Mouse (Mus musculus) Patski (cell line): ENCODE measurements at regions not wholly inside any gene's neighbourhood (a gene's known extent, or its start where the extent isn't known, plus 50 kb on each side); places are given as distances from the start of the nearest gene placed in this dataset.

ENCODE experiments used
- ATAC-seq: fragments of 100-300 bp; one replicate; pipeline ENCODE4 v1.8.0; 2021
- CTCF ChIA-PET: fragments of 350-600 bp; sonication (Branson Sonifier 250); formaldehyde crosslinking; loops from one replicate; lab custom pipeline; 2022; ENCODE audit warnings: inconsistent platforms; lab: Charles Lee
- POLR2A ChIA-PET: fragments of 350-600 bp; sonication (Branson Sonifier 250); formaldehyde crosslinking; loops from one replicate; lab custom pipeline; 2022; ENCODE audit warnings: antibody characterized with exemption, inconsistent platforms; lab: Charles Lee
- DNase-seq: peaks from one replicate; pipeline ENCODE4 v3.0.0-alpha.2; 2011; ENCODE audit warnings: low read depth, low spot score
- H3K27me3 ChIP-seq: fragments of 371-371 bp; one replicate; pipeline ENCODE4 v1.5.1; 2021
- CTCF ChIP-seq: fragments of 100-300 bp; IDR thresholded peaks from one replicate; pipeline ENCODE4 v1.5.1; 2021
- in situ Hi-C: fragments of 300-500 bp; cut with MboI; formaldehyde crosslinking; loops from 3 replicates; pipeline ENCODE4 v1.11.1; 2018; ENCODE audit warnings: low pct_unique_long_range_greater_than_20kb, mixed read lengths

DNA sequence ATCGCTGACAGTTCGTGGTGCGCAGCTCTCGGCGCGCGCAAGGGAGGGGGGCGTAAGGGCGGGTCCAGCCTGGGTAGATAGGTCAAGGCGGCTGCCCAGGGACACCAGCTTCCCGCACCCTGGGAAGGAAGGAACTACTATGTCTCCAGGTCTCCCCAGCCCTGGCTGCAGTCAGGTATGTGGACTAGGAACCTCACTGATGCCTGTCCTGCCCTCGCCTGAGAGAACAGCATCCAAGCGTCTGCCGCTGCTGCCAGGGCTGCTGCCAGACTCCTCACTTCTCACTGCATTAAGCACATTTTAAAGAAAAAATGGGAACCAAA, 419.1 kb downstream of the Nova1 start:
- POLR2A ChIA-PET = no interaction called here
- ATAC-seq (no peak), DNase-seq (no peak)
- no peak for TF ChIP-seq CTCF
- H3K27me3 ChIP-seq = no peaks in the 10 kb centered on the region
- in situ Hi-C loops = no loop called here
- CTCF ChIA-PET = no interaction called here

DNA sequence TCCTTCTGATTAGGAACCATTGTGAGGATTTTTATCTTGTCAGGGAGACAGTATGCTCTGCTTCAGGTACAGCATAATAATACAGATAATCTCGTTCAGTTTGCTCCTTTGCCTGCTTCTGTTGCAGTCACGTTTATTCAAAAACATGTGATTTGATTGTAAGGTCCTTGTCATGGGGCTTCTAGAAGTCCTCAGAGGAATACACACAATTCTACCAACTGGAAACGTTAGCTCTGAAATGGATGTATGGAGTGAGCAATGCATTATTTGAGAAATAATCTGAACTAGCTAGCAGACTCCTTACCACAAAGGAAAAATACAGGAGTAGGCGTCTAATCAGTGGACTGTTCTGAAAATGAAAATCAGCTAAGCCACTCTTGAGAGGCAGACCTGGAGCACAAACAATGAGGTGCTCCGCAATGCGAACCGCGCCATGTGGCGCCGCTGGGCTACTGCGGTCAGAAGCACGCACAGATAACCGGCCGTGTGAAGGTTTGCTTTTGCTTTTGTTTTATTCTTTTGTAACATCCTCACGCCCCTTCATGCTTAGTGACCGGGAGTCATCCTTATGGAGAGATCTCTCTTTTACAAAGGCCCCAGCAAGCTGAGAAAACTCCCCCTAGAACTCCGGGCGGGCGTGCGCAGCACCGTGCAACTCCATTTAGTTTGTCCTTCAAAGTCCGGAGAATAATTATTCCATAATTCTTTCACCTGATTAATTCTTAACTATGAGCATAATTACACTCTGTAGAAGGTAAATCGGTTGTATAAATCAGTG, 419.7 kb downstream of the Nova1 start:
- no peak for ATAC-seq
- TF ChIP-seq CTCF = no peak

DNA sequence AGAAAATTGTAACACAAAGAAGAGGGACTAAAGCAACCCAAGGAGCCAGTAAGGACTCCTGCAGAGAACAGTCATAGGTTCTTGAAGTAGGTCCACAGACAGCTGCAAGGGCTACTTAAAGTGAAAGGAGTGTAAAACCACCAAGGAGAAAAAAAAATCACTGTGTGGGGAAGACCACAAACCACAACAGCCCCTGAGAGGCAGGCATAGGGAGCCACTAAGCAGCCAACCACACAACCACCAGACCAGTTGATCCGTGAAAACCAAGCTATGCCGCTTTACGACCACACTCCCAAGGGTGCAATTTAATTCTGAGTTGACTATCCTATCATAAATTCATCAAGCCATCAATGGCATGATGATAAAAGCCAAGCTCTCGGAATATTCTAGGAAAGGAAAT, 423.5 kb downstream of the Nova1 start:
- DNase-seq = no peak
- no peak for ATAC-seq
- ChIA-PET CTCF (no interaction called here), POLR2A (no interaction called here)
- in situ Hi-C loops = no loop called here
- H3K27me3 ChIP-seq = no peaks in the 10 kb centered on the region
- TF ChIP-seq CTCF = no peak

More for the DNA sequence above, 419.7 kb downstream of the Nova1 start:
- CTCF ChIA-PET = no interaction called here
- POLR2A ChIA-PET = no interaction called here
- DNase-seq = no peak
- no peaks in the 10 kb centered on the region for H3K27me3 ChIP-seq
- in situ Hi-C loops = no loop called here

GRCm38 (mm10) chr12:46393769-46394168, 425.0 kb downstream of the Nova1 start:
- POLR2A ChIA-PET = no interaction called here
- no peak for ATAC-seq
- no peaks in the 10 kb centered on the region for H3K27me3 ChIP-seq
- in situ Hi-C loops = no loop called here
- CTCF ChIA-PET = no interaction called here
- TF ChIP-seq CTCF = no peak
- no peak for DNase-seq

DNA sequence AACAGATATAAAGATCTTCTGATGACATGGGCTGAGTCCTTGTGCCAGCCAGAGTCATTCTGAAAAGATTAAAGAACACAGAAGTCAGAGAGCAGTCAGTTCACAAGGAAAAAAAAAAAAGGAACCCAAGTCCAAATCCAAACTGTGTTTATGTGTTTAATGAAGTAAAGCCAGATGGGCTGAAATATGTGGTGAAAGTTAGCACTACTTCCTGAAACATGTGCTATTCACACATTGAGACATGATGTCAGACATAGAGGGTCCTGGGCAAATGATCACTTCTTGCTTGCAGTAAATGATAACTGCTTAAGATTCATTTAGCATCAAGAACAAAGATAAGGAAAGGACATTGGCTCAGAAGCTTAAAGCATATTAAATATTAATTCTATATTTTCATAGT, 439.8 kb downstream of the Nova1 start:
- CTCF ChIA-PET = no interaction called here
- POLR2A ChIA-PET = no interaction called here
- TF ChIP-seq CTCF = no peak
- ATAC-seq = no peak
- H3K27me3 ChIP-seq = no peaks in the 10 kb centered on the region
- no peak for DNase-seq
- in situ Hi-C loops = no loop called here

DNA sequence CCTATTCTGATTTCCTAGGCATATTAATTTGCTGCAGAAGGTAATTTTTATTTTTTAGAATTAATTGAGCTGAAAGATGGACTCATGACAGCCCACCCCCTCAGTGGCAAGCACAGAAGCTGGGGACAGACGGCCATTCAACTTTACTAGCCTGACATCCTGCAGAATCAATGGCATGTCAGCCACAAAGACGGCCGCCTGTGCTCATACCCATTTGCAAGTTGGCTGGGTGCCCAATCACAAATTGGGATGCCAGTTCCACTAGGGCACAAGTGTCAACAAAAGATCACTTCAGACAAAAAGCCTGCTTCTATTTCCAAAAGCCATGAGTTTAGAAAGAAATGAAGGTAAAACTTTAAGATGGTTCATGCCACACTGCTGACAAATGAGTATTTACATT, 447.0 kb downstream of the Nova1 start:
- ATAC-seq = no peak
- ChIA-PET POLR2A (no interaction called here), CTCF (no interaction called here)
- no peaks in the 10 kb centered on the region for H3K27me3 ChIP-seq
- in situ Hi-C loops = no loop called here
- no peak for DNase-seq
- no peak for TF ChIP-seq CTCF

- ChIA-PET POLR2A (no interaction called here), CTCF (no interaction called here)
- in situ Hi-C loops = no loop called here
- no peaks in the 10 kb centered on the region for H3K27me3 ChIP-seq
- no peak for ATAC-seq
- no peak for TF ChIP-seq CTCF
- DNase-seq = no peak
These were observed 485.4 kb downstream of the Nova1 start for GRCm38 (mm10) chr12:46333376-46333775.

GRCm38 (mm10) chr12:46327865-46328264, 490.9 kb downstream of the Nova1 start:
- TF ChIP-seq CTCF = no peak
- ChIA-PET POLR2A (no interaction called here), CTCF (no interaction called here)
- no peak for DNase-seq
- H3K27me3 ChIP-seq = no peaks in the 10 kb centered on the region
- ATAC-seq = no peak
- in situ Hi-C loops = no loop called here

DNA sequence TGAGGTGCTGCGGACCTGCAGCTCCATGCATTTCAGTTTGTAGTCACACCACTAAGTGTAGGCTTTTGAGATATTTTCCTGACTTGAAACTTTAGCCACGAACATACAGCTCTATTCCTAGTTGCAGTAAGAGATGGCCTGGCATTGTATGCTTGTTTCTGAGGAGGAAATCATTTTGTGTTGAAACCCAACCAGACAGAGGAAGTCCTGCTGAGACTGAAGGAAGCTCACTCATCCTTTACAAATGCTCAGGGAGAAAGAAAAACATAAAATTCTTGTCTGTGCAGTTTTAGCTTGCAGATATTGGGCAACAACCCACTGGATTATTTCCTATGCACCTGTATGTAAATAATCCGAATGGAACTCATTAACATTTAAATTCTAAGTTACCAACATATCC, 495.5 kb downstream of the Nova1 start:
- in situ Hi-C loops = no loop called here
- ChIA-PET CTCF (no interaction called here), POLR2A (no interaction called here)
- TF ChIP-seq CTCF = no peak
- DNase-seq = no peak
- H3K27me3 ChIP-seq = no peaks in the 10 kb centered on the region
- no peak for ATAC-seq

- H3K27me3 ChIP-seq = no peaks in the 10 kb centered on the region
- CTCF ChIA-PET = interaction anchor here (1.0 kb wide), 1 partner anchor 10 kb away, joined by 3 read pairs; no protein-coding TSS in a partner anchor
These were observed 515.5 kb downstream of the Nova1 start for GRCm38 (mm10) chr12:46303136-46303797.

GRCm38 (mm10) chr12:46298926-46299325, 519.8 kb downstream of the Nova1 start:
- CTCF ChIA-PET = no interaction called here
- DNase-seq (no peak), ATAC-seq (no peak)
- TF ChIP-seq CTCF = no peak
- in situ Hi-C loops = no loop called here
- H3K27me3 ChIP-seq = no peaks in the 10 kb centered on the region
- POLR2A ChIA-PET = no interaction called here

More at GRCm38 (mm10) chr12:46303136-46303797, 515.5 kb downstream of the Nova1 start:
- in situ Hi-C loops = no loop called here
- no peak for TF ChIP-seq CTCF
- no peak for DNase-seq
- POLR2A ChIA-PET = no interaction called here
- ATAC-seq = no peak
